ENCODE assay signal across 9 mouse cellular contexts in genomic region chr6:87742804-87743203, GRCm38 (mm10). TPM values are rescaled to one million over a fixed set of nuclear protein-coding genes. Genes with fewer than 3 reads are reported as not detected.
DNase-seq lines count a peak whose midpoint lies in the region; ATAC-seq and TF ChIP-seq lines count a peak whose summit lies in the region.
"Had no signal": no experiment of that assay in that cellular context is flagged by ENCODE, and none has a peak within 500 bp of the region (broad histone marks: within the 10 kb centered on the region; RNA-seq: fewer than 3 reads in every experiment).

No protein-coding gene starts in this region.

- H3K4me3 ChIP-seq in hindbrain, postnatal 0 days (ENCODE audit: low read length), result no peak overlapping the region
- no peak overlapping the region for H3K4me3 ChIP-seq in hindbrain, embryonic 13.5 days
- H3K4me3 ChIP-seq in G1E (ENCODE audit: low read depth, low read length), result no peak overlapping the region
- H3K4me3 ChIP-seq in lung, postnatal 0 days (ENCODE audit: low read depth, low read length), result no peak overlapping the region
- no peak overlapping the region for H3K4me3 ChIP-seq in midbrain, embryonic 11.5 days (ENCODE audit: low read depth, low read length)
- H3K4me3 ChIP-seq: lung, embryonic 15.5 days had no signal

- WGBS in hindbrain, postnatal 0 days, result 75% methylated on average over 5 of the region's 5 CpGs
- 79% methylated on average over 5 of the region's 5 CpGs for whole genome bisulfite sequencing in hindbrain, embryonic 13.5 days
- WGBS in lung, postnatal 0 days, result 84% methylated on average over 5 of the region's 5 CpGs
- WGBS in midbrain, embryonic 11.5 days, result 73% methylated on average over 5 of the region's 5 CpGs

- H3K4me2 ChIP-seq in hindbrain, postnatal 0 days (ENCODE audit: low read depth, low read length), result no peak overlapping the region
- H3K4me2 ChIP-seq in hindbrain, embryonic 13.5 days, result no peak overlapping the region
- no peak overlapping the region for H3K4me2 ChIP-seq in lung, postnatal 0 days (replicated peaks; ENCODE audit: low read depth, low read length)
- no peak overlapping the region for H3K4me2 ChIP-seq in midbrain, embryonic 11.5 days
- H3K4me2 ChIP-seq: lung, embryonic 15.5 days had no signal

- H3K9ac ChIP-seq in hindbrain, postnatal 0 days (replicated peaks; ENCODE audit: low read length), result no peak overlapping the region
- H3K9ac ChIP-seq in hindbrain, embryonic 13.5 days, result no peak overlapping the region
- H3K9ac ChIP-seq in lung, postnatal 0 days (replicated peaks; ENCODE audit: low read depth), result no peak overlapping the region
- no peak overlapping the region for H3K9ac ChIP-seq in midbrain, embryonic 11.5 days (ENCODE audit: low read length)
- H3K9ac ChIP-seq: lung, embryonic 15.5 days had no signal

- no peaks in the 10 kb centered on the region for H3K27me3 ChIP-seq in hindbrain, postnatal 0 days (ENCODE audit: insufficient read depth, low read length)
- H3K27me3 ChIP-seq in hindbrain, embryonic 13.5 days, result 0 out of 2 replicates have a peak, but pooled peaks cover 9% of the 10 kb centered on the region
- peaks cover 9% of the 10 kb centered on the region for H3K27me3 ChIP-seq in G1E (ENCODE audit: insufficient read depth, low read length)
- no peaks in the 10 kb centered on the region for H3K27me3 ChIP-seq in lung, postnatal 0 days (replicated peaks; ENCODE audit: insufficient read depth, low read length)
- no peaks in the 10 kb centered on the region for H3K27me3 ChIP-seq in midbrain, embryonic 11.5 days (ENCODE audit: control insufficient read depth, insufficient read depth, low read length)
- H3K27me3 ChIP-seq: lung, embryonic 15.5 days had no signal

- H3K9me3 ChIP-seq in hindbrain, postnatal 0 days (ENCODE audit: low read length), result no peaks in the 10 kb centered on the region
- no peaks in the 10 kb centered on the region for H3K9me3 ChIP-seq in hindbrain, embryonic 13.5 days
- no peaks in the 10 kb centered on the region; the same call in 1 of the 2 replicates for H3K9me3 ChIP-seq in G1E (replicated peaks)
- no peaks in the 10 kb centered on the region for H3K9me3 ChIP-seq in lung, postnatal 0 days (ENCODE audit: low read length)
- H3K9me3 ChIP-seq in midbrain, embryonic 11.5 days (ENCODE audit: control insufficient read depth, low read length), result no peaks in the 10 kb centered on the region
- H3K9me3 ChIP-seq: lung, embryonic 15.5 days had no signal

- H3K27ac ChIP-seq in hindbrain, postnatal 0 days, result no peak overlapping the region
- no peak overlapping the region for H3K27ac ChIP-seq in hindbrain, embryonic 13.5 days
- no peak overlapping the region for H3K27ac ChIP-seq in lung, postnatal 0 days (ENCODE audit: low read length)
- no peak overlapping the region for H3K27ac ChIP-seq in midbrain, embryonic 11.5 days (ENCODE audit: low read depth, low read length)
- H3K27ac ChIP-seq: lung, embryonic 15.5 days had no signal

- no peak for TF ChIP-seq EP300 in lung, postnatal 0 days (IDR thresholded peaks at IDR 0.05)

- ATAC-seq in hindbrain, postnatal 0 days, result no peak
- ATAC-seq in hindbrain, embryonic 13.5 days (ENCODE audit: low FRiP score), result no peak
- ATAC-seq in G1E (ENCODE audit: extremely low read depth, insufficient number of reproducible peaks, low FRiP score, poor library complexity, severe bottlenecking), result no peak
- peak; percentile 25 for ATAC-seq in lung, postnatal 0 days
- no peak for ATAC-seq in midbrain, embryonic 11.5 days (ENCODE audit: low FRiP score)

- peak; percentile 44 for TF ChIP-seq CTCF in hindbrain, postnatal 0 days (IDR thresholded peaks at IDR 0.05; ENCODE audit: low read depth)
- 0 out of 2 replicates have a peak, but pooled peaks have one; percentile 10 for TF ChIP-seq CTCF in G1E (IDR thresholded peaks at IDR 0.05; ENCODE audit: low read depth, low read length)
- TF ChIP-seq CTCF in lung, postnatal 0 days (IDR thresholded peaks at IDR 0.05), result peak; percentile 54

- no peaks in the 10 kb centered on the region for H3K4me1 ChIP-seq in hindbrain, postnatal 0 days (ENCODE audit: insufficient read depth, low read length)
- H3K4me1 ChIP-seq in hindbrain, embryonic 13.5 days (replicated peaks), result peaks cover 11% of the 10 kb centered on the region
- peaks cover 76% of the 10 kb centered on the region for H3K4me1 ChIP-seq in G1E (ENCODE audit: insufficient read depth, low read depth, low read length)
- no peaks in the 10 kb centered on the region; the same call in 1 of the 2 replicates for H3K4me1 ChIP-seq in lung, postnatal 0 days (ENCODE audit: insufficient read depth, low read depth, low read length)
- H3K4me1 ChIP-seq in midbrain, embryonic 11.5 days (ENCODE audit: control insufficient read depth, insufficient read depth, low read length), result peaks cover 16% of the 10 kb centered on the region

- no peaks in the 10 kb centered on the region for H3K36me3 ChIP-seq in hindbrain, postnatal 0 days (ENCODE audit: insufficient read depth, low read length)
- no peaks in the 10 kb centered on the region for H3K36me3 ChIP-seq in hindbrain, embryonic 13.5 days
- no peaks in the 10 kb centered on the region for H3K36me3 ChIP-seq in G1E (replicated peaks)
- H3K36me3 ChIP-seq in lung, postnatal 0 days (ENCODE audit: insufficient read depth, low read length), result no peaks in the 10 kb centered on the region
- no peaks in the 10 kb centered on the region for H3K36me3 ChIP-seq in midbrain, embryonic 11.5 days (ENCODE audit: control insufficient read depth, insufficient read depth, low read length)
- H3K36me3 ChIP-seq: lung, embryonic 15.5 days had no signal

- peak; percentile 5 for DNase-seq in hindbrain, postnatal 0 days (ENCODE audit: low spot score)
- DNase-seq in 416B (ENCODE audit: low read depth) (peak; percentile 61), G1E (ENCODE audit: low spot score) (no peak)
- no peak for DNase-seq in lung, postnatal 0 days (ENCODE audit: low spot score)
- DNase-seq in right cerebral cortex, postnatal 25 days, result no peak
- no peak for DNase-seq in ovary, postnatal 10 days (ENCODE audit: low spot score)
- DNase-seq in midbrain, embryonic 11.5 days (ENCODE audit: low spot score, missing footprints), result no peak

RNA-seq across cellular contexts. Expression of gene Efcc1, which starts 12.1 kb away (rescaled TPM):
- 5.4 and 22.0 TPM in 2 replicates for total RNA-seq in hindbrain, postnatal 0 days (2014; rRNA removed)
- polyA plus RNA-seq in hindbrain, postnatal 0 days (2015; fragmentation: Nextera tagmentation; extraction: Ambion mirVana), result 8.3 TPM in 2 replicates
- 5.9 and 6.2 TPM in 2 replicates for polyA plus RNA-seq in hindbrain, embryonic 13.5 days (2015; fragmentation: Nextera tagmentation; extraction: Ambion mirVana)
- total RNA-seq in G1E (2014; fragmentation: Nextera tagmentation), result 2.3 TPM in 1 of 2 replicates, not detected in the other
- 0.11 and 0.58 TPM in 2 replicates for total RNA-seq in G1E (2017)
- not detected in 2 replicates for polyA plus RNA-seq in G1E (2012)
- polyA plus RNA-seq in lung, postnatal 0 days (2015; fragmentation: Nextera tagmentation; extraction: Ambion mirVana), result 4.0 and 5.9 TPM in 2 replicates
- 6.1 and 6.4 TPM in 2 replicates for polyA plus RNA-seq in midbrain, embryonic 11.5 days (2014; fragmentation: Nextera tagmentation; extraction: Ambion mirVana)

RNA-seq across cellular contexts. Expression of gene Gp9, which starts 35.1 kb away (rescaled TPM):
- 0.32 TPM in 1 of 2 replicates, not detected in the other for total RNA-seq in hindbrain, postnatal 0 days (2014; rRNA removed)
- polyA plus RNA-seq in hindbrain, postnatal 0 days (2015; fragmentation: Nextera tagmentation; extraction: Ambion mirVana), result 0.20 and 0.34 TPM in 2 replicates
- polyA plus RNA-seq in hindbrain, embryonic 13.5 days (2015; fragmentation: Nextera tagmentation; extraction: Ambion mirVana), result 1.1 and 1.5 TPM in 2 replicates
- total RNA-seq in G1E (2014; fragmentation: Nextera tagmentation), result 4.7 and 6.4 TPM in 2 replicates
- 1.6 and 2.2 TPM in 2 replicates for total RNA-seq in G1E (2017)
- polyA plus RNA-seq in G1E (2012), result 6.3 and 9.1 TPM in 2 replicates
- polyA plus RNA-seq in lung, postnatal 0 days (2015; fragmentation: Nextera tagmentation; extraction: Ambion mirVana), result 8.3 and 9.1 TPM in 2 replicates
- polyA plus RNA-seq in midbrain, embryonic 11.5 days (2014; fragmentation: Nextera tagmentation; extraction: Ambion mirVana), result 1.8 and 2.5 TPM in 2 replicates

Comparison
In these comparisons a context has a peak if more than half of its experiments do, and no peak if none do; other contexts are left out.
1. DNase-seq: peak in hindbrain, postnatal 0 days (single experiment) and 416B (single experiment); none in G1E (single experiment), lung, postnatal 0 days (single experiment), right cerebral cortex, postnatal 25 days (single experiment), ovary, postnatal 10 days (single experiment) and midbrain, embryonic 11.5 days (single experiment).
2. Peak in every context shown above with its lines, with median percentiles within 50 percentile points of each other: CTCF ChIP-seq.